Mouse (Mus musculus): ENCODE results near the gene Setd4. TPM values are rescaled to one million over a fixed set of nuclear protein-coding genes. Genes with fewer than 3 reads are reported as not detected.
A peak's percentile ranks its signal among the peaks of the same experiment; 100 is the strongest.

Gene Setd4
- polyA plus RNA-seq, 1 experiment: 15.7 TPM

- H3K4me1 ChIP-seq (ENCODE audit: control insufficient read depth, insufficient read depth, low read length): no peaks in the 10 kb centered on the region
- no peak for DNase-seq
- H3K4me3 ChIP-seq (replicated peaks; ENCODE audit: insufficient read depth, low read depth, low read length): no peak overlapping the region
- H3K27ac ChIP-seq (ENCODE audit: insufficient read depth, low read length): no peak overlapping the region
- no peaks in the 10 kb centered on the region for H3K27me3 ChIP-seq (ENCODE audit: control insufficient read depth, insufficient read depth, low read length)
- 87% methylated on average over 12 of the region's 12 CpGs for WGBS
- TF ChIP-seq CTCF (IDR thresholded peaks at IDR 0.05; ENCODE audit: borderline replicate concordance, insufficient read depth, low read depth, low read length) (no peak), POLR2A (IDR thresholded peaks at IDR 0.05; ENCODE audit: borderline replicate concordance, insufficient read depth, low read length) (no peak)
Observed at GRCm38 (mm10) chr16:93552686-93553513, 51.0 kb downstream of the Setd4 start.

- Histone ChIP-seq H3K27me3 (ENCODE audit: control insufficient read depth, insufficient read depth, low read length) (no peaks in the 10 kb centered on the region), H3K4me1 (ENCODE audit: control insufficient read depth, insufficient read depth, low read length) (no peaks in the 10 kb centered on the region), H3K4me3 (replicated peaks; ENCODE audit: insufficient read depth, low read depth, low read length) (no peak overlapping the region), H3K27ac (ENCODE audit: insufficient read depth, low read length) (no peak overlapping the region)
- 69% methylated on average over 10 of the region's 10 CpGs for WGBS
- DNase-seq: no peak
- TF ChIP-seq POLR2A (IDR thresholded peaks at IDR 0.05; ENCODE audit: borderline replicate concordance, insufficient read depth, low read length) (no peak), CTCF (IDR thresholded peaks at IDR 0.05; ENCODE audit: borderline replicate concordance, insufficient read depth, low read depth, low read length) (no peak)
Observed at GRCm38 (mm10) chr16:93549287-93549686, 54.6 kb downstream of the Setd4 start.

GRCm38 (mm10) chr16:93548045-93548444 is 55.8 kb downstream of the Setd4 start:
- no peaks in the 10 kb centered on the region for H3K4me1 ChIP-seq (ENCODE audit: control insufficient read depth, insufficient read depth, low read length)
- DNase-seq: no peak

GRCm38 (mm10) chr16:93547122-93547521 is 56.7 kb downstream of the Setd4 start:
- no peak for TF ChIP-seq POLR2A (IDR thresholded peaks at IDR 0.05; ENCODE audit: borderline replicate concordance, insufficient read depth, low read length)
- TF ChIP-seq CTCF (IDR thresholded peaks at IDR 0.05; ENCODE audit: borderline replicate concordance, insufficient read depth, low read depth, low read length): no peak
- WGBS: 76% methylated on average over 3 of the region's 3 CpGs

More at GRCm38 (mm10) chr16:93548045-93548444, 55.8 kb downstream of the Setd4 start:
- Histone ChIP-seq H3K27ac (ENCODE audit: insufficient read depth, low read length) (no peak overlapping the region), H3K4me3 (replicated peaks; ENCODE audit: insufficient read depth, low read depth, low read length) (no peak overlapping the region), H3K27me3 (ENCODE audit: control insufficient read depth, insufficient read depth, low read length) (no peaks in the 10 kb centered on the region)
- WGBS: 39% methylated on average over 2 of the region's 2 CpGs
- TF ChIP-seq POLR2A (IDR thresholded peaks at IDR 0.05; ENCODE audit: borderline replicate concordance, insufficient read depth, low read length) (no peak), CTCF (IDR thresholded peaks at IDR 0.05; ENCODE audit: borderline replicate concordance, insufficient read depth, low read depth, low read length) (no peak)

GRCm38 (mm10) chr16:93546354-93546965 is 57.4 kb downstream of the Setd4 start:
- no peak overlapping the region for H3K4me3 ChIP-seq (replicated peaks; ENCODE audit: insufficient read depth, low read depth, low read length)
- no peaks in the 10 kb centered on the region for H3K4me1 ChIP-seq (ENCODE audit: control insufficient read depth, insufficient read depth, low read length)
- 76% methylated on average over 12 of the region's 12 CpGs for WGBS
- DNase-seq: no peak
- no peaks in the 10 kb centered on the region; the same call in 1 of the 2 replicates for H3K27me3 ChIP-seq (ENCODE audit: control insufficient read depth, insufficient read depth, low read length)
- H3K27ac ChIP-seq (ENCODE audit: insufficient read depth, low read length): no peak overlapping the region
- TF ChIP-seq CTCF (IDR thresholded peaks at IDR 0.05; ENCODE audit: borderline replicate concordance, insufficient read depth, low read depth, low read length): no peak
- TF ChIP-seq POLR2A (IDR thresholded peaks at IDR 0.05; ENCODE audit: borderline replicate concordance, insufficient read depth, low read length): no peak

More at GRCm38 (mm10) chr16:93547122-93547521, 56.7 kb downstream of the Setd4 start:
- H3K4me3 ChIP-seq (replicated peaks; ENCODE audit: insufficient read depth, low read depth, low read length): no peak overlapping the region
- no peaks in the 10 kb centered on the region; the same call in 1 of the 2 replicates for H3K27me3 ChIP-seq (ENCODE audit: control insufficient read depth, insufficient read depth, low read length)
- no peak overlapping the region for H3K27ac ChIP-seq (ENCODE audit: insufficient read depth, low read length)
- no peak for DNase-seq
- no peaks in the 10 kb centered on the region for H3K4me1 ChIP-seq (ENCODE audit: control insufficient read depth, insufficient read depth, low read length)

- no peak for TF ChIP-seq POLR2A (IDR thresholded peaks at IDR 0.05; ENCODE audit: borderline replicate concordance, insufficient read depth, low read length)
- no peak for TF ChIP-seq CTCF (IDR thresholded peaks at IDR 0.05; ENCODE audit: borderline replicate concordance, insufficient read depth, low read depth, low read length)
- no peak overlapping the region for H3K27ac ChIP-seq (ENCODE audit: insufficient read depth, low read length)
- 81% methylated on average over 4 of the region's 4 CpGs for whole genome bisulfite sequencing
- H3K4me1 ChIP-seq (ENCODE audit: control insufficient read depth, insufficient read depth, low read length): no peaks in the 10 kb centered on the region
- no peak for DNase-seq
- no peak overlapping the region for H3K4me3 ChIP-seq (replicated peaks; ENCODE audit: insufficient read depth, low read depth, low read length)
- H3K27me3 ChIP-seq (ENCODE audit: control insufficient read depth, insufficient read depth, low read length): no peaks in the 10 kb centered on the region; the same call in 1 of the 2 replicates
Observed at GRCm38 (mm10) chr16:93544931-93545330, 58.9 kb downstream of the Setd4 start.

GRCm38 (mm10) chr16:93543704-93544103 is 60.2 kb downstream of the Setd4 start:
- Histone ChIP-seq H3K27ac (ENCODE audit: insufficient read depth, low read length) (no peak overlapping the region), H3K4me1 (ENCODE audit: control insufficient read depth, insufficient read depth, low read length) (no peaks in the 10 kb centered on the region), H3K4me3 (replicated peaks; ENCODE audit: insufficient read depth, low read depth, low read length) (no peak overlapping the region), H3K27me3 (ENCODE audit: control insufficient read depth, insufficient read depth, low read length) (no peaks in the 10 kb centered on the region; the same call in 1 of the 2 replicates)
- peak; percentile 34 to 42 for DNase-seq
- WGBS: 2% methylated on average over 8 of the region's 8 CpGs
- TF ChIP-seq POLR2A (IDR thresholded peaks at IDR 0.05; ENCODE audit: borderline replicate concordance, insufficient read depth, low read length): no peak
- TF ChIP-seq CTCF (IDR thresholded peaks at IDR 0.05; ENCODE audit: borderline replicate concordance, insufficient read depth, low read depth, low read length): peak; percentile 53; the same call in 1 of the 2 replicates
